Mouse (Mus musculus) kidney, adult 2 months (tissue): ENCODE data around the gene Tmem235.

Source experiments
- CTCF ChIP-seq: fragments of 200-500 bp; conservative IDR thresholded peaks from 2 replicates; pipeline ENCODE4 v1.5.1; 2011; ENCODE audit warnings: low read depth, mild to moderate bottlenecking, control low read depth, low read length, moderate library complexity, mixed read lengths; ENCODE audit not compliant: insufficient read depth, insufficient read length
- POLR2A ChIP-seq: fragments of 200-500 bp; IDR thresholded peaks from one replicate; pipeline ENCODE4 v1.6.1; 2011; ENCODE audit warnings: low read depth, low read length, control low read depth

DNA sequence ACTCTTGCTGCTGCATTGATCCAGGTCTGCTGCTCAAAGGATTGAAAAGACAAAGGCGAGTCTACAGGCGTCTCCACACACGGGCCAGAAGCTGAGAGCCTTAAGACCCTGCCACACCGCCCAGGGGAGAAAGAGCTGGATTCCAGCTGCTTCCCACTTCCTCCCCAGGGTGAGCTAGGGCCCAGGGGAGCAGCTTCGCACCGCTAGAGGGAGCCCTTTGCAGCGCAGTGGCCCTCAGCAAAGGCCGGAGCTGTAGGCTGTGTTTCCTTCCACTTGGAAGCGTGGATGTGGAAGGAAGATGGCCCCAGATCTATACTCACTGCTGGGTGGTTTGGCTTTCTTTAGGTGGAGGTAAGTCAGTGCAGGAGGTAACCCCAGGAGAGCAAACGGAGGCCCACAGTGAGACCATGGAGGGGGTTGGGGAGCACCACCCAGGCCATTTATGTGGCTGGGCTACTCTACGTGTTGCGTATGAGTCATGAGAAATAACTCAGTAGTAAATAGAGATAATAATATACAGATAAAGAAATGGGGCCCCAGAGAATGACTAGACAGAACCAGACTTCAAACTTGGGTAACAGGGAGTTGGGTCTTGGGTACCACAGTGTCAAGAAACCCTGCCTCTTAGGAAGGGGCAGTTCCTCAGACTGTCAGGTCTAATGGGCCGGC is 52.3 kb downstream of the Tmem235 start:
- TF ChIP-seq CTCF (peak; percentile 96), POLR2A (no peak)
